Mouse (Mus musculus): ENCODE results near the gene Bahcc1. TPM values are rescaled to one million over a fixed set of nuclear protein-coding genes. Genes with fewer than 3 reads are reported as not detected.

Bahcc1 gene
- total and polyA plus RNA-seq, 2 experiments from 2014 or later, result 6.5 to 26.5 TPM

DNA sequence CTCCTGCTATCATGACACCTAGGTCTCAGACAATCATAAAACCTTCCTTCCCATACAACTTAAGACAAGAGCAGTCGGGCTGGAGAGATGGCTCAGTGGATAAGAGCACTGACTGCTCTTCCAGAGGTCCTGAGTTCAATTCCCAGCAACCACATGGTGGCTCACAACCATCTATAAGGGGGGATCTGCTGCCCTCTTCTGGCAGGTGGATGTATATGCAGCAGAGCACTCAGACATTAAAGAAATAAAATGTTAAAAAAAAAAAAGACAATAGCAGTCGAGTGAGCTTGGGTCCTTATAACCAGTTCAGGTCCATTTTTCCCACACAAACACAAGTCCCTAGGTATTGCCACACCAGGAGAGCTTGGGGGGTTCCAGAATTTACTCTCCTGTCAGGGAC lies 23.9 kb upstream of the Bahcc1 start:
- peak; percentile 46 for TF ChIP-seq CTCF (IDR thresholded peaks at IDR 0.05; ENCODE audit: low read depth)
- 72% methylated on average over 2 of the region's 2 CpGs for WGBS
- Histone ChIP-seq H3K4me3 (ENCODE audit: low read depth, low read length) (no peak overlapping the region), H3K36me3 (ENCODE audit: insufficient read depth) (no peaks in the 10 kb centered on the region), H3K27me3 (ENCODE audit: insufficient read depth, low read length) (no peaks in the 10 kb centered on the region), H3K4me2 (ENCODE audit: low read depth) (no peak overlapping the region), H3K9ac (no peak overlapping the region), H3K4me1 (ENCODE audit: insufficient read depth) (no peaks in the 10 kb centered on the region), H3K27ac (ENCODE audit: low read depth, low read length) (no peak overlapping the region), H3K9me3 (ENCODE audit: low read length) (peaks cover 6% of the 10 kb centered on the region; the same call in 1 of the 2 replicates)
- no peak for ATAC-seq
- no peak for DNase-seq

DNA sequence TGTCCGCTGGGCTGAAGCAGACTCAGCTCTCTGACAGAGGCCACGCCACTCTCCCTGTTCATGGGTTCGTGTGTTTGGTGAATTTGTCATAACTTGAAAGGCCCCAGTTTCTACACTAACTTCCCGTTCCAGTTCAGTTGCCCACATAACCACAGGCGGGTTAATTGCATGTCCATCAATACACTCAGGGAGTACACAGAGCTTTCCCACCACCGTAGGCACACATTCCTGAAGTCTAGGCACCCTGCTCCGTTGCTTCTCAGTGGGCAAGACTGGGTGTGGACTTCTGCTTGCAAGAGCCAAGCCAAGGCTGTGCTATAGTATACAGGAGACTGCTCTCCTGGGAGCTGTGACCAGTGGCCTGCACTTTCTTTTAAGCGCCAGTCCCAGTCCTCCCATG lies 23.3 kb upstream of the Bahcc1 start:
- Histone ChIP-seq H3K36me3 (ENCODE audit: insufficient read depth) (no peaks in the 10 kb centered on the region), H3K27ac (ENCODE audit: low read depth, low read length) (no peak overlapping the region), H3K4me1 (ENCODE audit: insufficient read depth) (no peaks in the 10 kb centered on the region), H3K27me3 (ENCODE audit: insufficient read depth, low read length) (no peaks in the 10 kb centered on the region), H3K4me3 (ENCODE audit: low read depth, low read length) (no peak overlapping the region), H3K9me3 (ENCODE audit: low read length) (peaks cover 6% of the 10 kb centered on the region; the same call in 1 of the 2 replicates), H3K4me2 (ENCODE audit: low read depth) (no peak overlapping the region), H3K9ac (no peak overlapping the region)
- ATAC-seq (no peak), DNase-seq (no peak)
- no peak for TF ChIP-seq CTCF (IDR thresholded peaks at IDR 0.05; ENCODE audit: low read depth)
- 66% methylated on average over 8 of the region's 8 CpGs for WGBS

DNA sequence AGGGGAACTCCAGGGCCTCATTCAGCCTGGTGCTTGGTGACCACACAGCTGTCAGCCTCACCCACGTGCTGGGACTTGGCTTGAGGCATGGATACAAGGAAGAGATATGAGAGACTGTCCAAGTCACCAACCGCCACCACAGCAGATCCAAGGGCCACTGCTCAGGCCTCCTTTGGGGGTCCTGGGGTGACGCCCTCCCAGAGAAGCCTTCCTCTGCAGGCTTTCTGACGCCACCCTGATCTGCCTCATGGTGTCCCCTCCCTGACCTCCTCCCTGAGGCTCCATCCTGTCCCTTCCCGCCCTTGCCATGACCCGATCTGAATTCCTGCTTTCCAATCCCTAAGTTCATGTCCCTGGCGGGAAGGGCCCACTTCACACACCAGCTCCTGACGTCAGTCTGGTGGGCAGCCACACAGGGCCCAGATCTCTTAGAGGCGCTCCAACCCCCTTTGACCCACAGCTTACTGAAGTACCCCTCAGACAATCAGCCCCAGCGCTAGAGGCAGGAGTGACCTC lies 17.0 kb upstream of the Bahcc1 start:
- H3K9me3 ChIP-seq (ENCODE audit: low read length), result peaks cover 6% of the 10 kb centered on the region; the same call in 1 of the 2 replicates
- no peak for TF ChIP-seq CTCF (IDR thresholded peaks at IDR 0.05; ENCODE audit: low read depth)

DNA sequence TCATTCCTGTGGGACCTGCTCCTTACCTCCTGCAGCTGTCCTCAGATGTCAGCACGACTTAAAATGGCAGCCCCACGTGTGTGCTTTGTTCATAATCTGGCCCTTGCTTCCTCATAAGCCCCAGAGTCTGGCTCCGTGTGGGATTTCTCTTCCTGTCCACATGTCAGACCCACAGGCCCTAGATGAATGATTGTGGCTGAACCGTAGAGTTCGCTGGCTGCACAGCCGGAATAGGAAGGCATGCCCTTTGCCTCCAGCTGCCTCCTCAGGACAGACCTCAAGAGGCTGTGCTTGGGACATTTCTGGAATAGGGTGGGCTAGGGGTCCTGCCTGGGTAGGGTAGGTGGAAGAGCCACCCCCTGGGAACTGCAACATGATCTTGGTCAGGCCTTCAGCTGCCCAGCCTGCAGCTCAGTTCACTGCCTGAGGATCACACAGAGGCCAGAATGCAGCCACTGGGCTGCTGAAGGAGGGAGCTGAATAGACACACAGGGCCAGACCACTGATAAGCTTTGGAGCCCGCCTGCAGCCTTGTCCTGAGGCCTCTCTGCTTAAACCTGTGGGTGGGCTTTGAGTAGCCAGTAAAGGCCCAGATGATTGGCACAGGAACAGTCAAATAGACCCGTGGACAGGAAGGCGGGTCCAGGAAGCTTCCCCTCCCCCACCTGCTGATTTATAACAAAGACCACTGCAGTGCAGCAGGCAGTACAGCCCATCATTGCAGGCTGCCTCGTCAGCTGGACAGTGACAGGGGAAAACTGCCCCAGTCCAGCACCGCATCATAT lies 16.0 kb upstream of the Bahcc1 start:
- TF ChIP-seq CTCF (IDR thresholded peaks at IDR 0.05; ENCODE audit: low read depth), result no peak
- peak; percentile 50 for DNase-seq

More for the DNA sequence above, 17.0 kb upstream of the Bahcc1 start:
- no peak for ATAC-seq
- Histone ChIP-seq H3K4me3 (ENCODE audit: low read depth, low read length) (no peak overlapping the region), H3K27ac (ENCODE audit: low read depth, low read length) (no peak overlapping the region), H3K9ac (no peak overlapping the region), H3K36me3 (ENCODE audit: insufficient read depth) (no peaks in the 10 kb centered on the region), H3K4me2 (ENCODE audit: low read depth) (no peak overlapping the region), H3K4me1 (ENCODE audit: insufficient read depth) (no peaks in the 10 kb centered on the region; the same call in 1 of the 2 replicates), H3K27me3 (ENCODE audit: insufficient read depth, low read length) (no peaks in the 10 kb centered on the region)
- no peak for DNase-seq
- WGBS, result 68% methylated on average over 10 of the region's 10 CpGs

DNA sequence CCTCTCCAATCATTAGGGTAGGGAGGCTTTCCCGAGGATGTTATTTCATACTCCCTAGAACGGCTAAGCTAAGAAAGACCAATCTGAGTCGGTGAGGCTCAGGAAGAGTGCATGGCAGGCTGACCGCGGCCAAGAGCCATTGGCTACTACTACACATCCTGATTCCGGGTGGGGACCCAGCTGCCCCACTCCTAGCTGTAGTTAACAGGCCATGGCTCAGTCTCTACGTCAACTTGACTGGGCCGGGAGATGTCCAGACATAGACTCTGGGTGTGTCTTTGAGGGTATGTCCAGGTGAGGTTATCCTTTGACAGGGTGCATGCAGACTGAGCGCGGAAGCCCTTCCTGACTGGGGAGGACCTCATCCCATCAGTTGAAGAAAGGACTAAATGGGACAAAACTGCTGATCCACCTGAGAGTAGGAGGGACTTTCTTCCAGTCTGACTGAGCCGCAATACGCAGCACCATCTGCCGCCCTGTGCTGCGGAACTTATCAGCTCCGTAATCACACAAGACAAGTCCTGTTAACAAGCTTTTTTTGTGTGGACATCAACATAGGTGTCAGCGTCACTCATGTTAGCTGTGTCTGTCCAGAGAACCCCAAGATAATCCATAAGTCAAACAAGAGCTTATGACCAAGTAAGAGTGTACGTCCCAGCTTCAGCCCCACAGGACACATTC lies 14.4 kb upstream of the Bahcc1 start:
- Histone ChIP-seq H3K36me3 (ENCODE audit: insufficient read depth) (no peaks in the 10 kb centered on the region), H3K4me3 (ENCODE audit: low read depth, low read length) (no peak overlapping the region), H3K4me1 (ENCODE audit: insufficient read depth) (no peaks in the 10 kb centered on the region; the same call in 1 of the 2 replicates), H3K27me3 (ENCODE audit: insufficient read depth, low read length) (no peaks in the 10 kb centered on the region), H3K27ac (ENCODE audit: low read depth, low read length) (no peak overlapping the region), H3K9ac (no peak overlapping the region), H3K4me2 (ENCODE audit: low read depth) (no peak overlapping the region), H3K9me3 (ENCODE audit: low read length) (peaks cover 5% of the 10 kb centered on the region; the same call in 1 of the 2 replicates)
- DNase-seq, result no peak
- no peak for TF ChIP-seq CTCF (IDR thresholded peaks at IDR 0.05; ENCODE audit: low read depth)
- WGBS, result 89% methylated on average over 17 of the region's 17 CpGs
- no peak for ATAC-seq

More for the DNA sequence above, 16.0 kb upstream of the Bahcc1 start:
- ATAC-seq, result peak; percentile 73
- no peak overlapping the region for H3K9ac ChIP-seq
- no peaks in the 10 kb centered on the region for H3K36me3 ChIP-seq (ENCODE audit: insufficient read depth)
- peak overlapping the region; percentile 60; the same call in 1 of the 2 replicates for H3K27ac ChIP-seq (ENCODE audit: low read depth, low read length)
- no peak overlapping the region for H3K4me3 ChIP-seq (ENCODE audit: low read depth, low read length)
- peaks cover 6% of the 10 kb centered on the region; the same call in 1 of the 2 replicates for H3K9me3 ChIP-seq (ENCODE audit: low read length)
- no peaks in the 10 kb centered on the region; the same call in 1 of the 2 replicates for H3K4me1 ChIP-seq (ENCODE audit: insufficient read depth)
- H3K4me2 ChIP-seq (ENCODE audit: low read depth), result no peak overlapping the region
- WGBS, result 17% methylated on average over 11 of the region's 11 CpGs
- no peaks in the 10 kb centered on the region for H3K27me3 ChIP-seq (ENCODE audit: insufficient read depth, low read length)

DNA sequence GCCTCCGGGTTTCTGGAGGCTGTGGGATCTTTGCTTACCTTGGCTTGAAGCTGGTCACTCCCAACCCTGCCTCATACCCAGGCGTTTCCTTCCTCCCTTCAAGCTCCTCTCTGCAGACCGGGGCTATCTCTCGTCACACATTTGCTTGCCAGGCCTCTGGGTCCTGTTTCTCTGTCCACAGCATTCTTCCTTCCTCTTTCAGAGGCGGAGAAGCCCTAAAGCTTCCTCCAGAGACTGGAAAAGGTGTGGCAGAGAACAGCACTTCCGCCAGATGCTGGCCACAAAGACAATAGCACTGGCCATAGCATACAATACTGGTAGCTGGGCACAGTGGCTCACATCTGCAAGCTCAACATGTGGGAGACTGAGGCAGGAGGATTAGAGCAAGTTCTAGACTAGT lies 13.8 kb upstream of the Bahcc1 start:
- Histone ChIP-seq H3K36me3 (ENCODE audit: insufficient read depth) (no peaks in the 10 kb centered on the region), H3K9ac (no peak overlapping the region), H3K27ac (ENCODE audit: low read depth, low read length) (no peak overlapping the region), H3K27me3 (ENCODE audit: insufficient read depth, low read length) (no peaks in the 10 kb centered on the region), H3K9me3 (ENCODE audit: low read length) (no peaks in the 10 kb centered on the region), H3K4me1 (ENCODE audit: insufficient read depth) (no peaks in the 10 kb centered on the region; the same call in 1 of the 2 replicates), H3K4me3 (ENCODE audit: low read depth, low read length) (no peak overlapping the region), H3K4me2 (ENCODE audit: low read depth) (no peak overlapping the region)
- ATAC-seq, result no peak
- 83% methylated on average over 6 of the region's 6 CpGs for WGBS
- DNase-seq, result no peak
- TF ChIP-seq CTCF (IDR thresholded peaks at IDR 0.05; ENCODE audit: low read depth), result no peak

Measured in forebrain, postnatal 0 days (tissue).